Mouse (Mus musculus) intestine, embryonic 16.5 days (tissue): ENCODE measurements around the gene Egfl8. TPM values are rescaled to one million over a fixed set of nuclear protein-coding genes. Genes with fewer than 3 reads are reported as not detected.

Source experiments
- ATAC-seq: fragments of 200-750 bp; cut with Nextera tagmentation; 2 replicates; pipeline ENCODE4 v1.8.0; 2017; ENCODE audit warnings: moderate TSS enrichment, moderate library complexity
- H3K27ac ChIP-seq: fragments of 300-500 bp; sonication (generic); 2 replicates; pipeline ENCODE4 v1.5.1; 2014; ENCODE audit warnings: mild to moderate bottlenecking, low read length
- H3K27me3 ChIP-seq: fragments of 300-500 bp; sonication (generic); replicated peaks from 2 replicates; pipeline ENCODE4 v1.6.1; 2014; ENCODE audit warnings: low read length, control low read depth, mixed read lengths; ENCODE audit not compliant: control insufficient read depth, insufficient read depth
- H3K36me3 ChIP-seq: fragments of 300-500 bp; sonication (generic); 2 replicates; pipeline ENCODE4 v1.6.1; 2014; ENCODE audit warnings: low read length, control low read depth; ENCODE audit not compliant: control insufficient read depth, insufficient read depth
- H3K4me1 ChIP-seq: fragments of 300-500 bp; sonication (generic); 2 replicates; pipeline ENCODE4 v1.6.1; 2014; ENCODE audit warnings: low read length, control low read depth, mixed read lengths; ENCODE audit not compliant: control insufficient read depth, insufficient read depth
- H3K4me2 ChIP-seq: fragments of 300-500 bp; sonication (generic); 2 replicates; pipeline ENCODE4 v1.6.1; 2014; ENCODE audit warnings: low read depth, low read length, control low read depth
- H3K4me3 ChIP-seq: fragments of 300-500 bp; sonication (generic); 2 replicates; pipeline ENCODE4 v1.5.1; 2014; ENCODE audit warnings: mild to moderate bottlenecking, low read length
- H3K9ac ChIP-seq: fragments of 300-500 bp; sonication (generic); 2 replicates; pipeline ENCODE4 v1.6.1; 2014; ENCODE audit warnings: low read depth, low read length
- H3K9me3 ChIP-seq: fragments of 300-500 bp; sonication (generic); 2 replicates; pipeline ENCODE4 v1.6.1; 2016; ENCODE audit warnings: low read length, control low read depth; ENCODE audit not compliant: control insufficient read depth
- WGBS: fragments of 180-500 bp; shearing (Covaris S2); extraction: QIAGEN DNeasy Blood & Tissue Kit; methylation state at CpG from one replicate; pipeline ENCODE4 v1.1.7; 2014; 5-methylcytosine and 5-hydroxymethylcytosine counted together
- polyA plus RNA-seq: library from polyadenylated mRNA; unstranded; fragments of >200 nt; fragmentation: Nextera tagmentation; extraction: Ambion mirVana; gene quantifications from 2 replicates; pipeline ENCODE4 v1.2.1, GENCODE M21; 2015

The Egfl8 gene
- polyA plus RNA-seq, 1 experiment from 2014 or later: 4.6 TPM

DNA sequence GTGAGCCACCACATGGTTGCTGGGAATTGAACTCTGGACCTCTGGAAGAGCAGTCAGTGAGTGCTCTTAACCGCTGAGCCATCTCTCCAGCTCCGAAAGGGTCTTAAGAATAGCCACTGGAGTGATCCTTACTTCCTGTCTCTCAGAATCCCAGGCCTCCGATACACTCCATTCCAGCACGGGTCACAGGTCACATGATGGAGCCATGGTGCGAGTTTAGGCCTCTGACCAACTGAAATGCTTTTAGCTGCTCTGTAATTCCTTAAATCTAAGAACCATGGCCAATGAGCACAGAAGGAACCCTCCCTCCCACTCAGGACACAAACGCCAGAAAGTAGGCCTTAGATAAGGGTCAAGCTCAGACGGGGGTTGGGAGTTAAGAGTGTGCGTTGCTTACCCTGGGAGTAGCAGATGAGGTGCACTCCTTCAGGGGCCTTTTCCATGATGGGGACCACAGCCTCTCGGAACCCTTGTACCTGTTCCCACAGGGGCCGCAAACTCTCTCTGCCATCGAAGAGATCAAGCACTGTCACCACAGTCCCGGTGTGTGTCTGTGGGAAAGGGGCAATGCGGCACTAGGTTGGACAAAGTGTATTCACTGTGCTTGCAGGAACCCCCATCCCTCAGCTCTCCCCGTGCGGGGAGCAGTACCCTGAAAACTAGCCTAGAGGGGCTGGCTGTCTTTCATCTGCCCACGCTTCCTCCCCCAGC, 10.4 kb upstream of the Egfl8 start:
- WGBS: 50% methylated on average over 16 of the region's 16 CpGs
- peak overlapping the region; percentile 75 for H3K9ac ChIP-seq
- peak overlapping the region; percentile 78 for H3K4me3 ChIP-seq
- peaks cover 30% of the 10 kb centered on the region for H3K4me1 ChIP-seq
- H3K4me2 ChIP-seq: peak overlapping the region; percentile 74
- H3K36me3 ChIP-seq: peaks cover 13% of the 10 kb centered on the region; the same call in 1 of the 2 replicates
- H3K27ac ChIP-seq: peak overlapping the region; percentile 97
- peaks cover 13% of the 10 kb centered on the region for H3K27me3 ChIP-seq
- no peak for ATAC-seq
- no peaks in the 10 kb centered on the region for H3K9me3 ChIP-seq

DNA sequence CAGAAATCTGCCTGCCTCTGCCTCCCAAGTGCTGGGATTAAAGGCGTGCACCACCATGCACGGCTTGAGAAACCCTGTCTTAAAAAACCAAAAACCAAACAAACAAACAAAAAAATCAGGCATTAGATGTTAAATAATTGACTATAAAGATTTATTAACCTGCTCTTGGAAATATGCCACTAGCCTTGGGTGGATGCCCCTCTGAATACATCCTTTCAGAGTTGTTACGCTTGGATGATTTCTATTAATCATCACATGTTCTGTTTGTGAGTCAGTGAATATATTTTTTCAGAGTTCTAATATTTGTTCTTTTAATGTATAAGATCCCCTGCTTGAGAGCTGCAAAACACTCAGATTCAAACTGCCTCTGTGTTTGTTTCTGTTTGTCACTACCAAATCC, 9.2 kb upstream of the Egfl8 start:
- H3K27ac ChIP-seq: no peak overlapping the region
- 97% methylated on average over 3 of the region's 3 CpGs for WGBS
- H3K9ac ChIP-seq: no peak overlapping the region
- H3K4me3 ChIP-seq: no peak overlapping the region
- H3K4me2 ChIP-seq: no peak overlapping the region
- no peaks in the 10 kb centered on the region for H3K9me3 ChIP-seq
- ATAC-seq: no peak
- H3K36me3 ChIP-seq: peaks cover 13% of the 10 kb centered on the region
- peaks cover under 1% of the 10 kb centered on the region for H3K27me3 ChIP-seq
- peaks cover 22% of the 10 kb centered on the region for H3K4me1 ChIP-seq

DNA sequence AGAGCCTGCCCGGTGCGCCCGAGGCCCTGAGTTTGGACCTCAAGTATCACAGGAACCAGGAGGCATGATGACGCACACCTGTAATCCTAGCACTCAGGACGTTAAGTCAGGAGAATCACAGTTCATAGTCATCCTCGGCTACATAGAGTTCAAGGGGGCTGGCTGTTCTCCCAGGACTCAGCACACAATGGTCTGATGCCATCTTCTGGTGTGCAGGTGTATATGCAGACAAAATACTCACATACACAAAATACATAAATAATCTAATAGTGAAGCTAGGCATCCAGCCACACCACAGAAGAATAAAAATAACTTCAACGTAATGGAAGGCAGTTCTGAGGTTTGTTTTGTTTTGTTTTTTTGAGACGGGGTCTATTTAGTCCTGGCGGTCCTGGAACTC, 7.4 kb upstream of the Egfl8 start:
- peaks cover 17% of the 10 kb centered on the region for H3K36me3 ChIP-seq
- H3K27me3 ChIP-seq: no peaks in the 10 kb centered on the region
- no peaks in the 10 kb centered on the region for H3K9me3 ChIP-seq
- H3K27ac ChIP-seq: no peak overlapping the region
- H3K4me3 ChIP-seq: no peak overlapping the region
- no peak for ATAC-seq
- H3K9ac ChIP-seq: no peak overlapping the region
- H3K4me2 ChIP-seq: no peak overlapping the region
- 84% methylated on average over 9 of the region's 9 CpGs for WGBS
- peaks cover 7% of the 10 kb centered on the region for H3K4me1 ChIP-seq

DNA sequence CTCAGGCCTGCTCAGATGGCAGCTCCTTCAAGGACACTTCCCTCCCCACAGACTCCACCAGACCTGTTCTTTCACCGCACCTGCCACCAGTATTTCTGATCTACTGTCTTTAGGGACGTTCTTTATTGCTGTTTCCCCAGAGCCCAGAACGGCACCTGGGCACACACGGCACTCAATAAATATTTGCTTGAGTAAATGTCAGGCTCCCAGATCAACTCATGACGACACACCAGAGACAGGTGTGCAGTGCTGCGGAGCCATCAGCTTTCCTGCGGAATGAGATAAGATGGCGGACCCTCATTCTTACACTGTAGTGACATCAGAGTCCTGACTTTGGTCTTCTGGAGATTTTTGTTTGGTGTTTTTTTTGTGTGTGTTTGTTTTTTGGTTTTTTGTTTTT, 5.2 kb upstream of the Egfl8 start:
- H3K36me3 ChIP-seq: peaks cover 17% of the 10 kb centered on the region
- H3K9me3 ChIP-seq: no peaks in the 10 kb centered on the region
- no peak overlapping the region for H3K4me2 ChIP-seq
- H3K27me3 ChIP-seq: no peaks in the 10 kb centered on the region
- no peak overlapping the region for H3K9ac ChIP-seq
- 0 out of 2 replicates have a peak, but pooled peaks have one; percentile 23 for ATAC-seq
- H3K4me1 ChIP-seq: peaks cover under 1% of the 10 kb centered on the region; the same call in 1 of the 2 replicates
- peak overlapping the region; percentile 51 for H3K27ac ChIP-seq
- no peak overlapping the region for H3K4me3 ChIP-seq
- 67% methylated on average over 8 of the region's 8 CpGs for WGBS

DNA sequence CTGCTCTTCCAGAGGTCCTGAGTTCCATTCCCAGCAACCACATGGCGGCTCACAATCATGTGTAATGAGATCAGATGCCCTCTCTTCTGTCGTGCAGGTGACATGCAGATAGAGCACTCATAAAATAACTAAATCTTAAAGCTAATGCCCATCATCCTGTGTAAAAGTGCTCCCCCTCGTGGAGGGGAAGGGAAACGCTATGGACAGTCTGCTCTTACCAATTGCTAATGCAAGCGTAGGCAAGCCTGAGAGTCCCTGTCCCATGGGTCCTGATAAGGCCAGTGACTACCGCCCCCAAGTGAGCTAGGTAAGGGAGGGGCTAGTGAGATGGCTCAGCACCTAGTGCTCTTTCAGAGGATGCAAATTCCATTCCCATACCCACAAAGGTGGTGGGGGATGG, 3.2 kb upstream of the Egfl8 start:
- H3K4me3 ChIP-seq: no peak overlapping the region
- peaks cover 12% of the 10 kb centered on the region for H3K36me3 ChIP-seq
- peak; percentile 45 for ATAC-seq
- H3K9ac ChIP-seq: no peak overlapping the region
- 13% methylated on average over 6 of the region's 6 CpGs for WGBS
- H3K27ac ChIP-seq: no peak overlapping the region
- no peaks in the 10 kb centered on the region for H3K9me3 ChIP-seq
- no peak overlapping the region for H3K4me2 ChIP-seq
- H3K4me1 ChIP-seq: no peaks in the 10 kb centered on the region
- no peaks in the 10 kb centered on the region for H3K27me3 ChIP-seq

DNA sequence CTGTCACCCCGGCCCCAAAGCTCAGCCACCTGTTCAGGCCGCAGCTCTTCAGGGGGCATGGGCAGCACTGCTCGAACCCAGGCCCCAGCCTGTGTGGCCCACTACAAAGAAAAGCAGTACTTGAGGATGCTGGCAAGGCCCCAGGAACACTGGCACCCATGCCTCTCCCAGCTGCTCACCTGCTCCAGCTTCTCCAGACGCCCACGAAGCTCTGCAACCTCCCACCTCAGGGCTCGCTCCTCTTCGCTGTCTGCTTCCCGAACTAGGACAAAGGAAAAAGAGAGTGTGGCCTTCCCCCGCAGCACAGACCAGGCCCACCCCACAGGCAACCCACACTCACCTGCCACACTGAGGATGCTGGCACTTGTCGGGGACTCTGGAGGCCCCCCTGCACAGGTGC, 1.9 kb downstream of the Egfl8 start:
- Histone ChIP-seq H3K4me1 (peaks cover 3% of the 10 kb centered on the region; the same call in 1 of the 2 replicates), H3K4me2 (no peak overlapping the region), H3K9me3 (no peaks in the 10 kb centered on the region), H3K36me3 (peaks cover 9% of the 10 kb centered on the region; the same call in 1 of the 2 replicates), H3K9ac (no peak overlapping the region), H3K4me3 (no peak overlapping the region), H3K27ac (no peak overlapping the region), H3K27me3 (no peaks in the 10 kb centered on the region)
- WGBS: 91% methylated on average over 10 of the region's 10 CpGs
- ATAC-seq: no peak

DNA sequence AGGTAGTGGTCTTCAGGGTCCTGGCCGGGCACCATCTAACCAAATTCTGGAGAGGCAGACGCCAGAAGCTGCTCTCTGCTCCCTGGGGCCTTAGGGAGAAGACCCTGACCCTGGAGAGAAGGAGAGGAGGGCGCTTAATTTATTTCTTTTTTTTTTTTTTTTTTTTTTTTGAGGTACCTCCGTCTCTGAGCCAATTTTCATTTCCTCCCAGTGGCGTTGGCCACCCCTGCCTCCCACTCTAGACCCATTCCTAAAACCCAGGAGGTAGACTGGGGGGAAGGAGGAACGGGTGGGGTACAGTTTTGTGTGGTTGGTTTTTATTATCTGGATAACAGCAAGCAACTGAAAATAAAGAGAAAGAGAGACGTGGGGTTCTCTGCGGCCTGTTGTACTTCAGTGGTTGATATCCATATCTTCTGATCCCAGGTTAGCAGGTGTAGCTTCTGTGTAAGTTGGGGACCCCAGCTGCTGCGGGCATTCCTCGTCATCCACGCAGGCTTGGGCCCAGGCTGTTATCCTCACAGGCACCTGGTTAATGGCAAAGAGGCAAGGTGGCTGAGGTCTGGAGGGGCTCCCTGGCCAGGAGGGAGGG, 2.6 kb downstream of the Egfl8 start:
- 85% methylated on average over 11 of the region's 11 CpGs for WGBS
- no peak overlapping the region for H3K9ac ChIP-seq
- no peak overlapping the region for H3K4me2 ChIP-seq
- H3K9me3 ChIP-seq: no peaks in the 10 kb centered on the region
- peaks cover 9% of the 10 kb centered on the region; the same call in 1 of the 2 replicates for H3K36me3 ChIP-seq
- no peak overlapping the region for H3K4me3 ChIP-seq
- H3K27ac ChIP-seq: no peak overlapping the region
- no peak for ATAC-seq
- H3K4me1 ChIP-seq: peaks cover 8% of the 10 kb centered on the region; the same call in 1 of the 2 replicates
- no peaks in the 10 kb centered on the region for H3K27me3 ChIP-seq

GRCm38 (mm10) chr17:34611050-34611449, 4.7 kb downstream of the Egfl8 start:
- ATAC-seq: no peak
- peaks cover 23% of the 10 kb centered on the region for H3K4me1 ChIP-seq
- WGBS: 91% methylated on average over 8 of the region's 8 CpGs
- H3K9me3 ChIP-seq: no peaks in the 10 kb centered on the region
- no peaks in the 10 kb centered on the region for H3K27me3 ChIP-seq
- H3K9ac ChIP-seq: no peak overlapping the region
- H3K27ac ChIP-seq: no peak overlapping the region
- no peak overlapping the region for H3K4me3 ChIP-seq
- H3K36me3 ChIP-seq: peaks cover 9% of the 10 kb centered on the region; the same call in 1 of the 2 replicates
- H3K4me2 ChIP-seq: no peak overlapping the region

GRCm38 (mm10) chr17:34607997-34608396, 7.8 kb downstream of the Egfl8 start:
- H3K4me3 ChIP-seq: no peak overlapping the region
- no peak overlapping the region for H3K4me2 ChIP-seq
- peaks cover 8% of the 10 kb centered on the region; the same call in 1 of the 2 replicates for H3K36me3 ChIP-seq
- no peaks in the 10 kb centered on the region for H3K27me3 ChIP-seq
- no peak overlapping the region for H3K27ac ChIP-seq
- H3K9ac ChIP-seq: 0 out of 2 replicates have a peak overlapping the region, but pooled peaks have one; percentile 18
- WGBS: 81% methylated on average over 7 of the region's 7 CpGs
- H3K9me3 ChIP-seq: no peaks in the 10 kb centered on the region
- peaks cover 30% of the 10 kb centered on the region for H3K4me1 ChIP-seq
- no peak for ATAC-seq
